Mouse (Mus musculus) left cerebral cortex, adult 18-20 months (tissue): Measurements from ENCODE around the gene Per1. TPM values are rescaled to one million over a fixed set of nuclear protein-coding genes. Genes with fewer than 3 reads are reported as not detected.
A peak's percentile ranks its signal among the peaks of the same experiment; 100 is the strongest.

Experiments
- DNase-seq, 2 experiments: peaks; one replicate each; pipeline ENCODE4 v3.0.0; 2021 to 2022; ENCODE audit warnings: low spot score in 2 of 2, mixed read lengths in 1 of 2
- long read RNA-seq, 2 experiments: library from polyadenylated mRNA; stranded (forward); transcript quantifications; one replicate each; pipeline ENCODE4 v2.0.0; 2021
- total RNA-seq, 2 experiments: library from RNA; stranded (reverse); gene quantifications; 2 replicates each; pipeline ENCODE4 v1.2.3; 2021

The Per1 gene
- 100 to 1,000 TPM; 129 to 133 TPM for total RNA-seq
- long read RNA-seq, experiment 1, full-length matches to known transcripts = 1 of 37 reads
- long read RNA-seq, experiment 1, partial matches to known transcripts = 31 of 37 reads
- long read RNA-seq, experiment 1, other reads (novel, unspliced or antisense) = 5 of 37 reads
- long read RNA-seq, experiment 2, partial matches to known transcripts = 19 of 25 reads
- long read RNA-seq, experiment 2, other reads (novel, unspliced or antisense) = 6 of 25 reads

- DNase-seq = peak; percentile 99 to 100
These were observed at the start of gene Per1 for GRCm38 (mm10) chr11:69094697-69095429. TSS of gene Per1 (plus strand) at chr11:69095217.

- peak; percentile 74 for DNase-seq
These were observed 49.3 kb upstream of the Per1 start, which contains the start of gene Aurkb for GRCm38 (mm10) chr11:69045531-69046394. TSS of gene Aurkb (plus strand) at chr11:69045647.

GRCm38 (mm10) chr11:69046395-69046774, 48.6 kb upstream of the Per1 start:
- no peak for DNase-seq

GRCm38 (mm10) chr11:69047592-69047991, 47.4 kb upstream of the Per1 start:
- DNase-seq = no peak

GRCm38 (mm10) chr11:69048151-69048550, 46.9 kb upstream of the Per1 start:
- DNase-seq = no peak

GRCm38 (mm10) chr11:69050748-69051147, 44.3 kb upstream of the Per1 start:
- no peak for DNase-seq

- no peak for DNase-seq
These were observed 43.2 kb upstream of the Per1 start for GRCm38 (mm10) chr11:69051771-69052170.

GRCm38 (mm10) chr11:69052824-69053421, 42.1 kb upstream of the Per1 start:
- DNase-seq = no peak

- no peak for DNase-seq
These were observed 41.2 kb upstream of the Per1 start for GRCm38 (mm10) chr11:69053848-69054247.

- DNase-seq = no peak
These were observed 36.8 kb upstream of the Per1 start for GRCm38 (mm10) chr11:69058265-69058664.

GRCm38 (mm10) chr11:69058729-69059356, 36.2 kb upstream of the Per1 start:
- DNase-seq = no peak

GRCm38 (mm10) chr11:69059357-69059974, 35.6 kb upstream of the Per1 start, which contains the start of gene Borcs6:
TSS of gene Borcs6 (plus strand) at chr11:69059717.
- peak; percentile 91 to 96 for DNase-seq

GRCm38 (mm10) chr11:69059975-69060411, 35.0 kb upstream of the Per1 start:
- DNase-seq = peak; percentile 36 to 48

GRCm38 (mm10) chr11:69060448-69061254, 34.4 kb upstream of the Per1 start:
- peak; percentile 25 to 35 for DNase-seq

GRCm38 (mm10) chr11:69061255-69061912, 33.6 kb upstream of the Per1 start:
- peak; percentile 18 to 25 for DNase-seq

GRCm38 (mm10) chr11:69062194-69062760, 32.7 kb upstream of the Per1 start:
- DNase-seq = peak; percentile 81 to 82

- DNase-seq = peak; percentile 95 to 97
These were observed 32.2 kb upstream of the Per1 start for GRCm38 (mm10) chr11:69062761-69063224.
